Mouse (Mus musculus): ENCODE measurements around the gene Amz2. TPM values are rescaled to one million over a fixed set of nuclear protein-coding genes. Genes with fewer than 3 reads are reported as not detected.
A peak's percentile ranks its signal among the peaks of the same experiment; 100 is the strongest.

Gene Amz2
- polyA plus RNA-seq, 1 experiment from 2014 or later, result 28.5 TPM

DNA sequence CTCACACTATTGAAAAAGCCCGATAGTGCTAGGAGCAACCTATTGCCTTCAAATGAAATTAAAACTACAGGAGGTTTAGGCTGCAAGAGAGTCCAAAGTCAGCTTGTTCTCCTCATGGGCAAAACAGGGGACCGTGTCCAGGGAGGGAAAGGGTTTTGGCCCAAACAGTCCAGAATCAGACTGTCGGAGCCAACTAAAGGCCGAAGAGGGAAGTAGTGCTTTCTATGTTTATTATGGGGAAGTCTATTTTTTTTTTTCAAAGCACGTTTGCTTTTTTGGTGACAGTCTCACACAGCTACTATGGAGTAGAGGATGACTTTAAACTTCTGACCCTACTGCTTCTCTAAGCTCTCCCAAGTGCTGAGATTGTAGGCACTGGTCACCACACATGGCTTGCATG lies 42.4 kb downstream of the Amz2 start:
- 14% methylated on average over 5 of the region's 5 CpGs for WGBS (ENCODE audit: missing documents)
- Histone ChIP-seq H3K79me2 (ENCODE audit: inconsistent target) (peaks cover 93% of the 10 kb centered on the region), H3K4me3 (ENCODE audit: inconsistent target) (no peak overlapping the region), H3K36me3 (ENCODE audit: inconsistent target) (peaks cover 12% of the 10 kb centered on the region), H3K27ac (no peak overlapping the region)

DNA sequence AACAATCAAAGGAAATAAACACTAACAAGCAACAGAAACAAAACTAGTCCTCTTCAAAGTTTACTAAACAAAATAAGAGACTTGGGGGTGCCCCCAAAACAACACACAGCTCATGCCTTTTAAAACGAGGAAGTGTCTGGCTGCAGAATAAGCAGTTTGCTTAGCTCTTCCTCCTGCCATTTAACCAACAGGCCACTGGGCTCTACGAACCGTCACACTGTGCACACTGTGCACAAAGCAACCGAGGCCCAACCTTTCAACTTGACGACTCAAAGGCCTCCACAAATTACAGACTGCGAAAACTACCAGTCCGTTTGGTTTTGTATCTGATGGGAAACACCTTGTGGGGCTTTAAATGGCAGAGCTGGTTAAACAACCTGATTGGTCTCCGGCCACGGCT lies 44.4 kb downstream of the Amz2 start:
- Histone ChIP-seq H3K27ac (peak overlapping the region; percentile 91), H3K36me3 (ENCODE audit: inconsistent target) (no peaks in the 10 kb centered on the region), H3K79me2 (ENCODE audit: inconsistent target) (peaks cover 73% of the 10 kb centered on the region), H3K4me3 (ENCODE audit: inconsistent target) (no peak overlapping the region)
- 24% methylated on average over 9 of the region's 9 CpGs for WGBS (ENCODE audit: missing documents)

DNA sequence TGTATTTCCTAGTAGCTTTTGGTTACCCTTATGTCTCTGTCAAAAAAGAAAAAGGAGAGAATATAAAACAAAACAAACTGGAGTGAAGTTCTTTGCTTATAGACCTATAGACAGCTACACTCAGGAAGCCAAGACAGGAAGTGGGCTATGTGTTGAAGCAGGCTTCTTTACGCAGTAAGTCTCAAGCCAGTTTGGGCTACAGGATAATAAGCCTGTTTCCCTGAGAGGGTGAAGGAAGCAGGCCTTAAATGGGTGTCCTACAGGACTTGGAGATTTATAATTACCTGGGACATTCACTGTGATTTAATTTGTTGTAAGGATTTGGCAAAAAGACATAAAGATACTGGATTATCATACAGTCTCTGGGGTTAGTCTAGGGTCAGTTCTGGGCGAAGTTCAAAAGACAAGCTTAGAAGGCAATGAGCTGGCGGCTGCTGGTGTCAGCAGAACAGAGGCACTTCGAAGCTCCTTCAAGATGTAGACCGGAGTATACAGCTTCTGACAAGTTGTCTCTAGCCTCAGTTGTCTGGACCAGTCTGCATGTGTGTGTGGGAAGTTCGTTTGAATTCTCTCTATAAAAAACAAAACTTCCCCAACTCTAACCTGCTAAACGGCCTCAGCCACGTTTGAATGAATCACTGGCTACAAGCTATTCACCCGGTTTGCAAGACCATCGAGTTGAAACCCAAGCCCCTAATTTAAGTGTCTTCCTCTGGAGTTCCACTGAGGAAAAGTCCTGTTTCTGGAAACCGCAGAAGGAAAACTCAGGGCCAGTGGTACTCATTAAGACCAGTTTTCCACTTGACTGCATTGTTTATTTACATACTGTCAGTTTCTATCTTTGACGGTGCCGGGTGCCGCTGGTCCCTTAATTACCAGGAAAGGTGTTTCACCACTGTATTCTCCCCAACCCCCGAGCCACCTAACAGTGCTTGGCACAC lies 45.4 kb downstream of the Amz2 start:
- WGBS (ENCODE audit: missing documents), result 12% methylated on average over 15 of the region's 15 CpGs
- Histone ChIP-seq H3K79me2 (ENCODE audit: inconsistent target) (peaks cover 63% of the 10 kb centered on the region), H3K4me3 (ENCODE audit: inconsistent target) (peak overlapping the region; percentile 86), H3K36me3 (ENCODE audit: inconsistent target) (no peaks in the 10 kb centered on the region), H3K27ac (peak overlapping the region; percentile 91)

DNA sequence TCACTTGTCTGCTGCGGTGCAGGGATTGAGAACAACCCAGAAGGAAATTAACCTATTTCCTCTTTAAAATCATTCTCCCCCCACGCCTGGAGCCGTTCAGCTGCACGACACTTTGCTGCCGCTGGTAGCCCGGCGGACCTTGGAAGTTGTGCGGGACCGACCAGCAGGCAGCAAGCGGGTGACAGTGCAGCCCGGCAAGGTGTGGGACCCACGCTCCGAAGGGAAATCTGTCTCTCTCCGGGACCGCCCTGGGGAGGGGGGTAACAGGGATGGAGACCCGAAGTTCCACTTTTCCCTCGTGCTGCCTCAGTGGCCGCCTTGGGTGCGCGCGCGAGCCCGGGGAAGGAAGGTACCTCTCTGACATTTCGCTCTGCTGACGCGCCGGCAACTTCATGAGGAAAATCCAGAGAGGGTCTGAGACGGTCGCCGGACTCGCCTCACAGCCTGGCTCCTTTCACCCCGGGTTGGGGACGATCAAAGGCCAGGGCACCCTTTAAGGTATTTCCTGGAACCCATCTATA lies 46.5 kb downstream of the Amz2 start:
- Histone ChIP-seq H3K27ac (peak overlapping the region; percentile 91), H3K36me3 (ENCODE audit: inconsistent target) (no peaks in the 10 kb centered on the region), H3K79me2 (ENCODE audit: inconsistent target) (peaks cover 52% of the 10 kb centered on the region), H3K4me3 (ENCODE audit: inconsistent target) (peak overlapping the region; percentile 86)
- WGBS (ENCODE audit: missing documents), result 2% methylated on average over 33 of the region's 33 CpGs

DNA sequence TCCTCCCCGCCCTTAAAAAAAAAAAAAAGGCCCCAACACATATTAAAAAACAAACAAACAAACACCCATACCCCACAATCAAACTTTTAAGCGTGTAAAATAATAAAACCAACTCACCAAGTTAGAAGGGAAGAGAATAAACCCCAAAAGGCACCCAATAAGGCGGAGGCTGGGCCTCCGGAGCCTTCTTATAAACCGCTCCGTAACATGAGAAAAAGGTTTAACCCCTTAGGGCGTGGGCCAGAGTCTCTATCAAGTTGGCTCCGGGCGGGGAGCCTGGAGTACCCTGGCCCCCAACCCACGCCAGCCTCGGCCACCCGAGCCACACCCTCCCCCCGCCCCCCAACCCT lies 47.0 kb downstream of the Amz2 start:
- peaks cover 47% of the 10 kb centered on the region for H3K79me2 ChIP-seq (ENCODE audit: inconsistent target)
- no peaks in the 10 kb centered on the region for H3K36me3 ChIP-seq (ENCODE audit: inconsistent target)
- H3K4me3 ChIP-seq (ENCODE audit: inconsistent target), result peak overlapping the region; percentile 86
- 1% methylated on average over 11 of the region's 13 CpGs for WGBS (ENCODE audit: missing documents)
- H3K27ac ChIP-seq, result peak overlapping the region; percentile 91

DNA sequence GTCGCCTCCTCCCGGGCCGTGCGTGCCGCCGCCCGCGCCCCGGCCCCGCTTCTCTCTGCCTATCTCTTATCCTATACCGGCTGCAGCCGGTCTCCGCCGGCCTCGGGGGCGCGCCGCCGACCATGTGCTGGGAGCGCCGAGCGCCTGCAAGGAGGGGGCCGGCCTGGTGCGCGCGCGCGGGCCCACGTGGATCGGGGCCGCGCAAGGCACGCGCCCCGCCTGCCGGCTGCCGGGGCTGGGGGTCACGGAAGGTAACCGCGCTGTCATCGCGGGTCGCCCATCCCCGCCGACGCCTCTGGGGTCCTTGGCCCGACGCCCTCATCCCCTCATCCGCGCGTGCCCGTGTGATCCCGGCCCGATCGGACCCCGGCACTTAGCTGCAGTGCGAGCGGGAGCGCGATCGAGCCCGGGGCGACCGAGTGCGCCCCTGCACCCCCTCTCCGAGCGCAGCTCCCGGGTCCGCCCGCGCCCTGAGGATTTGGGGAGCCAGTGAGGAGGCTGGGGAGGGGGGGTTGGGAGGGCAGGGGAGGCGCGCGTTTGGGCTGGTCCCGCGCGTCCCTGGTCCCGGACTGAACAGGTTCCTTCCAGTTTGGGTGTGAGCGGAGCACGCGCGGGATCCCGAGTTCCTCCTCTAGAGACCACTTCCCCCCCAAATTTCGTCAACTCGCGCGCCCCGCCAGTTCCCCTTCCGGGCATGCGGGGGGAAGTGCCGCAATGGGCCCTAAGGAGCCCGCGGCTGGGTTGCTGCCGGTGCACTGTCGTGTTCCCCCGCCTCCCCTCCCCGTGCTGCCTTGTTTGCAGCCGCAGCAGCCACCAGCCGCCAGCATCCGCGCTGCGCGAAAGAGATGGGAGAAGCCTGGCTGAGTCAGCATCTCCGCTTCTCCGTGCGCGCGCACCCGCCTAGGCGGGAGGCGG lies 47.7 kb downstream of the Amz2 start, which contains the start of the genes Arsg and Slc16a6:
Gene Arsg, plus strand, starts transcription at position 204 of the 915 bp plus-strand sequence.
Gene Slc16a6, minus strand, starts transcription at position 428 of the 915 bp plus-strand sequence.
- Histone ChIP-seq H3K27ac (peak within 1 kb of the TSS; percentile 91), H3K36me3 (ENCODE audit: inconsistent target) (no peaks in the 10 kb centered on the region)

DNA sequence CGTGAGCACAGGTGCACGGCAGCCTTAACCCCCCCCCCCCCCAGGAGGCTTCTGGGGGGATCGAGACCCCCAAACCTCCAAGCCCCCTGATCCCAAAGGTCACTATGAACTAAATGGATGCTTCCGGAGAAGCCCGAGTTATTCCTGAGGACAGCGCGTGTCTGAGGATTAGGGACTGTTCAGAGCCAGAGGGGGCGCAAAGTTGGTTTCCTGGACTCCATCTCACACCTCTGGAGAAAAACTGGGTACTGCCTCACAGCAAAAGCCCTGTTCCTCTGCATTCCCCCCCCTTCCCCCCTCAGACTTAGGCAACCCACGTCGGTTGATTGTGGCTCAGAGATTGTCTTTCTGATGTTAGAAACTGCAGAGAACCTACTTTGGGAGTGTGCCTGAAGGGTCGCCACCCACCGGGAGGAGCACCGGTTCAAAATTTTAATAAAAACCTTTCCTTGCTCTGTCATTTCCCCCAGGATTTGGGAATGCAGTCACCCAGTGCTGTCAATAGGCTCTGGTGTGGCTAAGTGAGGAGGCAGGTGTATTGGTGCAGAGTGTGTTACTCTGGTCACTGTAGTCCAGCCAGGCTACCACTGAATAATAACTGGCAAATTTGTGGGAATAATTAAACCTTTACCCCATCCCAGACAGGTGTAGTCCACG lies 48.5 kb downstream of the Amz2 start:
- peaks cover 33% of the 10 kb centered on the region for H3K79me2 ChIP-seq (ENCODE audit: inconsistent target)

More for the DNA sequence above, 47.7 kb downstream of the Amz2 start, which contains the start of the genes Arsg and Slc16a6:
- Histone ChIP-seq H3K4me3 (ENCODE audit: inconsistent target) (peak within 1 kb of the TSS; percentile 86), H3K79me2 (ENCODE audit: inconsistent target) (peaks cover 40% of the 10 kb centered on the region)
- WGBS (ENCODE audit: missing documents), result under 1% methylated on average over 91 of the region's 111 CpGs

DNA sequence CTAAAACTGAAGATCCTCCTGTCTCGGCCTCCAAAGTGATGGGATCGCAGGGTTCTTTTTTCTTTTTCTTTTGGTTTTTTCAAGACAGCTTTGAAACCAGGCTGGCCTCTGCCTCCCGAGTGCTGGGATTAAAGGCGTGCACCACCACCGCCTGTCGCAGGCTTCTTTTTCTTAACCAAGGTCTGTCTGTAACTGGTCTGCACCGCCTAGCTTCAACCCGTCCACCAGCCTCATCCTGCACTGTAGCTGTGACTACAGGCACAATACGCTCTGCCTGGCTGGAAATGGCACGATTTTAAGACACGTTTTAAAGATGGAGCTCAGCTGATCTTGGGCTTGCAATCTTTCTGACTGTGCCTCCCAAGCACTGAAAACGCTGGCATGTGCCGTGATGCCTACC lies 49.1 kb downstream of the Amz2 start:
- H3K27ac ChIP-seq, result no peak overlapping the region
- no peak overlapping the region for H3K4me3 ChIP-seq (ENCODE audit: inconsistent target)
- H3K79me2 ChIP-seq (ENCODE audit: inconsistent target), result peaks cover 26% of the 10 kb centered on the region
- no peaks in the 10 kb centered on the region for H3K36me3 ChIP-seq (ENCODE audit: inconsistent target)
- 90% methylated on average over 12 of the region's 13 CpGs for WGBS (ENCODE audit: missing documents)

More for the DNA sequence above, 48.5 kb downstream of the Amz2 start:
- H3K36me3 ChIP-seq (ENCODE audit: inconsistent target), result no peaks in the 10 kb centered on the region
- H3K27ac ChIP-seq, result peak overlapping the region; percentile 54
- WGBS (ENCODE audit: missing documents), result 16% methylated on average over 14 of the region's 14 CpGs
- H3K4me3 ChIP-seq (ENCODE audit: inconsistent target), result peak overlapping the region; percentile 13; the same call in 1 of the 2 replicates

DNA sequence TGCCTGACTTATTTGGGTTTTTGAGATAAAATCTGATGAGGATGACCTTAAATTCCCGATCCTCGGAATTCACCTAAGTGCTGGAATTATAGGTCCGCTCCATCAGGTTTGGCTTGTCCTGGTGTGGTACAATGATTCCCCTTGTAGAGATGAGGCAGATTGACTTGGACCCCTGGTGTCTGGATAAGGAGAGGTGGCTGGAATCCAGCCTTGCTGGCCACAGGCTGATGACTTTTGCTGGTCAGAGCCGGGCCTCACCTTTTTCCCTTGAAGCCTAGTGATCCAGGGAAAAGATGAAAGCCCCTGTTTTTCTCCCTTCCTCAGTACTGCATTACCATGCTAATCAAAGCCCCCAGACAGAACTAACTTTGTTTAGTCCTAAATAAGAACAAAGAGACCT lies 50.0 kb downstream of the Amz2 start:
- 96% methylated on average over 4 of the region's 4 CpGs for WGBS (ENCODE audit: missing documents)
- peaks cover 17% of the 10 kb centered on the region for H3K79me2 ChIP-seq (ENCODE audit: inconsistent target)
- no peaks in the 10 kb centered on the region for H3K36me3 ChIP-seq (ENCODE audit: inconsistent target)
- H3K27ac ChIP-seq, result no peak overlapping the region
- no peak overlapping the region for H3K4me3 ChIP-seq (ENCODE audit: inconsistent target)

DNA sequence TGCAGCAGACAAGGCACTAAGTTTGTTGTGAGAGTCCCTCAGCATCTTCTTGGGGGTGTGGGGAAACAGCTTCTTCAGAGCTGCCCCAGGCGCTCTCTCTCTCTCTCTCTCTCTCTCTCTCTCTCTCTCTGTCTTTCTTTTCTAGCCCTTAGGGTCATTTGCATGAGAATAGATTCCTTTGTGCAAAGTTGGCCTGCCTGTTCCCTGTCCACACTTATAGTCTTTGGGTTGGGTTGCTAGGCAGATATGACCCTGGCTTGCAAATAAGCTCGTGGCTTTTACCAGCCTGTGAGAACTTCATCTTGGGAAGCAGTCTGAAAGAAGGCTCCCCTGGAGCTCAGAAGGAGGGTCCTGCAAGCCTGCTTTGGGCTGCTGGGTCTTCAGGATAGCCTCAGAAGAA lies 50.5 kb downstream of the Amz2 start:
- Histone ChIP-seq H3K79me2 (ENCODE audit: inconsistent target) (peaks cover 12% of the 10 kb centered on the region), H3K4me3 (ENCODE audit: inconsistent target) (no peak overlapping the region), H3K27ac (no peak overlapping the region), H3K36me3 (ENCODE audit: inconsistent target) (no peaks in the 10 kb centered on the region)
- 70% methylated on average over 2 of the region's 2 CpGs for WGBS (ENCODE audit: missing documents)

DNA sequence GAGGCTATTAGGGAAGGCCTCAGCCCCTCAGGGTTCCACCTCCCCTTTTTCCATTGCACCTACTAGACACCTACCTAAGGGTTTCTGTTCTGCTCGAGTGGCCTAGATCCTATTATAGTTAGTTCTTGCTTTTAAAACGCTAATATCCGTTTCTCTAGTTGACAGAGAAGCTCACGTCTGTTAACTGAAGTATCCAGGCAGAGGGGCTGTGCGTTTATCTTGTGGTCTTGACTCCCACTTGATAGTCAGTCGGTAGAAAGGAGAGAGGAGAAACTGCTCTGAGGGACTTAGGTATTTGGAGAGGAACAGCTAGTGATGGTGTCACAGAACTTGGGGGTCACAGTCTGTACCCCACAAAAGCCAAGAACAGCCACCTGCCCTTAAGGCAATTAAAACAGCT lies 50.9 kb downstream of the Amz2 start:
- Histone ChIP-seq H3K4me3 (ENCODE audit: inconsistent target) (no peak overlapping the region), H3K79me2 (ENCODE audit: inconsistent target) (peaks cover 8% of the 10 kb centered on the region), H3K27ac (no peak overlapping the region), H3K36me3 (ENCODE audit: inconsistent target) (no peaks in the 10 kb centered on the region)
- 90% methylated on average over 5 of the region's 6 CpGs for WGBS (ENCODE audit: missing documents)

DNA sequence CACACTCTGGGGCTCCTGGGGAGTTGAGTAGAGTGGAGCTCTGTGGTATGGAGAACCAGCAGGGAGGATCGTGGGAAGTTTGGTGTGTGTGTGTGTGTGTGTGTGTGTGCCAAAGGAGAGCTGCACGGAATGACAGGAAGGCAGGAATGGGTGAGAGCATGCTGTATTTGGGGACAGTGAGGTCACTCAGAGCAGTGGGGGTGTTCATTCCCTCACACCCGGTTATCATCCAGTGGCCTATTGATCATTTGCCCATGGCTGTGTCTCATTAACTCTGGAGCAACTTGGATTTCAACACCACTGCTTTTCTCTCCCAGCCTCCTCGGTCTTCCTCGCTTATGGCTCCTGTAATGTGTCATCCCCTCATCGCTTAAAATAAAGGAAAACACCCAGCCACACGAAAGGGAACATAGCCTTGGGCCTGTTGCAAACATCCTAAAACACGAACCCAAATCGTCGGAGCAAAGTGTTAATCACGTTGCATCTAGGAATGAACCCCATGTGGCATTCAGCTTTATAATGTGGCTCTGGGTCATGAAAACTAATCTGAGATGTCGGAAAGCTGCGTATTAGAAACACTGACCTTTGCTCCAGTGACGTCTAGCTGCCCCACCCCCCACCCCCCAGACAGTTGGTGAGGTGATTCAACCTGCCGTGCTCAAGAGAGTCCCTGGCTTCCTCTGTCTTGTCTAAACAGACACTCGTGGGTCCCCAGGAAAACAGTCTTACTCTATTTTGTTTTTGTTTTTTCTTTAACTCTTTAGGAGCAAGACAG lies 52.0 kb downstream of the Amz2 start:
- Histone ChIP-seq H3K27ac (no peak overlapping the region), H3K36me3 (ENCODE audit: inconsistent target) (no peaks in the 10 kb centered on the region), H3K79me2 (ENCODE audit: inconsistent target) (no peaks in the 10 kb centered on the region), H3K4me3 (ENCODE audit: inconsistent target) (no peak overlapping the region)
- 87% methylated on average over 16 of the region's 16 CpGs for WGBS (ENCODE audit: missing documents)

DNA sequence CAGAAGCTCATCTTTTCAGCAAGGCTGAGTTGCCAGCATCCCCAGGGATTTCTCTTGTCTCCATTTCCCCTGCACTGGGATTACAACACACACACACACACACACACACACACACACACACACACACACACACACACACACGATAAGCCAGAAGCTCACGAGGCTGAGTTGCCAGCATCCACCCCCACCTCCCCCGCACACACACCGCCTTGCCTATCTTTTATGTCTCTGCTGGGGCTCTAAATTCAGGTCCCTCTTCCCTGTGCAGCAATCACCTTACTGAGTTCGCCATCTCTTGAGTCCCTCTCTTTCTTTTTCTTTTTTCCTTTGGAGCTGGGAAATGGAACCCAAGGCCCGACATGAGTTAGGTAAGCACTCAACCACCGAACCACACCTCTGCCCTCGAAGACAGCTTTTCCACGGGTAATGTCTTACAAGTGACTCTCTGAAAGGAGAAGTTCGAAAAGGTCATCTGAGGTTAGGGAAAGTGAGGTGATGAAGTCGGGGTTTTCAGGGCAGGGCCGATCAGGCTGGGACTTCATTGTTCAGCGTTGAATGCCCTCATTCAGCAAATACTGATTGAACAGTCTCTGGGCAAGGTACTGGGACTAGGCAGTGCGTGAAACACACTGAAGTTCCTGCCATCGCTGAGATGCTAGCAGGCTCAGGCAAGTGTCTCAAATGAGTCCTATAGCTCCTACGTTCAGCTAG lies 54.0 kb downstream of the Amz2 start:
- WGBS (ENCODE audit: missing documents), result 26% methylated on average over 12 of the region's 16 CpGs
- peak overlapping the region; percentile 27 for H3K27ac ChIP-seq

More for the DNA sequence above, 54.0 kb downstream of the Amz2 start:
- H3K4me3 ChIP-seq (ENCODE audit: inconsistent target), result no peak overlapping the region
- H3K36me3 ChIP-seq (ENCODE audit: inconsistent target), result no peaks in the 10 kb centered on the region
- H3K79me2 ChIP-seq (ENCODE audit: inconsistent target), result no peaks in the 10 kb centered on the region

Data from macrophage (primary cell).